Mouse (Mus musculus) ES-Bruce4 (cell line): ENCODE data around the gene Arhgap10. TPM values are rescaled to one million over a fixed set of nuclear protein-coding genes. Genes with fewer than 3 reads are reported as not detected.

ENCODE experiments used
- H3K27ac ChIP-seq: 2 replicates; pipeline ENCODE4 v1.5.1; 2012; ENCODE audit warnings: low read length, inconsistent platforms; ENCODE audit not compliant: insufficient read depth
- H3K27me3 ChIP-seq: 2 replicates; pipeline ENCODE4 v1.6.1; 2012; ENCODE audit warnings: mild to moderate bottlenecking, low read length, inconsistent platforms; ENCODE audit not compliant: control insufficient read depth, poor library complexity, insufficient read depth, severe bottlenecking
- H3K36me3 ChIP-seq: 2 replicates; pipeline ENCODE4 v1.6.1; 2012; ENCODE audit warnings: inconsistent platforms, mild to moderate bottlenecking, low read length, moderate library complexity; ENCODE audit not compliant: control insufficient read depth, poor library complexity, insufficient read depth, severe bottlenecking
- H3K4me1 ChIP-seq: one replicate; pipeline ENCODE4 v1.8.1; 2011; ENCODE audit warnings: low read length; ENCODE audit not compliant: control insufficient read depth, insufficient read depth
- H3K4me3 ChIP-seq: 2 replicates; pipeline ENCODE4 v1.5.1; 2011; ENCODE audit warnings: low read depth, mild to moderate bottlenecking, low read length
- H3K9ac ChIP-seq: 2 replicates; pipeline ENCODE4 v1.6.1; 2012; ENCODE audit warnings: low read depth, mild to moderate bottlenecking, inconsistent platforms; ENCODE audit not compliant: poor library complexity, severe bottlenecking
- H3K9me3 ChIP-seq: replicated peaks from 2 replicates; pipeline ENCODE4 v1.6.1; 2012; ENCODE audit warnings: mild to moderate bottlenecking, low read length, inconsistent platforms; ENCODE audit not compliant: control insufficient read depth, poor library complexity, insufficient read depth, severe bottlenecking
- CTCF ChIP-seq: IDR thresholded peaks from one replicate; pipeline ENCODE4 v1.8.1; 2011; ENCODE audit warnings: low read depth, low read length
- EP300 ChIP-seq: IDR thresholded peaks from 2 replicates; pipeline ENCODE4 v1.6.1; 2011; ENCODE audit warnings: low read depth, low read length; ENCODE audit not compliant: insufficient read depth
- POLR2A ChIP-seq: IDR thresholded peaks from one replicate; pipeline ENCODE4 v1.8.1; 2011; ENCODE audit warnings: low read length; ENCODE audit not compliant: insufficient read depth
- polyA plus RNA-seq: library from polyadenylated mRNA; stranded (reverse); fragments of >200 nt; gene quantifications from 2 replicates; pipeline ENCODE4 v1.2.4, GENCODE M21; 2011; ENCODE audit warnings: low read depth; ENCODE audit not compliant: missing spikeins, insufficient read depth, insufficient read length

The Arhgap10 gene
- polyA plus RNA-seq, 1 experiment: 26.0 TPM

DNA sequence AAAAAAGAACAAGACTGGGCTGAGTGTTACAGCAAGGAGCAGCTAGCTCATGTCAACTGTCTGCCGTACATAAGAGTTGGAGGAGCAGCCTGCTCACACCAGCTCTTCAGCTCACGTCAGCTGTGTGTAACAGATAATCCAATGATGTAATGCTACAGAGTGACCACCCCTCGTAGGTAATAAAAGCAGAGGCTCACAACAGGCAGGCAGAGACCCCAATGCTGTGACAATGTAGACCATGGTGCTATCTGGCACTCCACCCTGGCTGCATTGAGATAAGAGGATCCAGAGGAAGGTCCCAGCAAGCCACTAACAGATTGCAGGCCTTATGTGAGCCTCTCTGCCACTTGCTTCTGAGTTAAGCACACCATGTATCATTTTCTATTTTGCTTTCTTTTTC is 26.7 kb upstream of the Arhgap10 start:
- Histone ChIP-seq H3K9me3 (no peaks in the 10 kb centered on the region), H3K4me3 (no peak overlapping the region), H3K27ac (no peak overlapping the region), H3K27me3 (no peaks in the 10 kb centered on the region), H3K9ac (no peak overlapping the region), H3K36me3 (no peaks in the 10 kb centered on the region), H3K4me1 (no peaks in the 10 kb centered on the region)
- TF ChIP-seq CTCF: no peak
- no peak for TF ChIP-seq POLR2A
- no peak for TF ChIP-seq EP300

DNA sequence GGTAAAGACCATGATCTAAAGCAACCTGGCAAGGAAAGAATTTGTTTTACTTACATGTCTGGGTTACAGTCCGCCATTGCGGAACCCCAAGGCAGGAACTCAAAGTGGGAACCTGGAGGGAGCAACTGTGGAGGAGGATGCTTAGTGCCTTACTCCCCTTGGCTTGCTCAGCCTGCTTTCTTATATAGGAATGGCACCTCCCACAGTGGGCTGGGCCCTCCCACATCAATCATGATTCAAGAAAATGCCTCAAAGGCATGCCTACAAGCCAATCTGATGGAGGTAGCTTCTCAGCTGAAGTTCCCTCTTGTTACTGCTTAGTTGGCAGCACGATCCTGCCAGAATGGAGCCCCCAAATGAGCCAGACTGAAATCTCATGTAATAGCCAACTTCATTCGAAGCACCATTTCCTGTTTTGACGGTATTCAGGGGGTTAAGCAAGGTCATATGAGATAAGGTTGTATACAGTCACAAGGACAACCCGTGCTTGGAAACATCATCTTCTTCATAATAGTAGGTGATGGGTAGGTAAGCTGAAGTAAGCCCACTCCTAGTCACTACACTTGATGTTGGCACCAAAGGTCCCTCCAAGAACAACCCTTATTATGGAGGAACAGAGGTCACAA is 25.5 kb upstream of the Arhgap10 start:
- no peaks in the 10 kb centered on the region for H3K27me3 ChIP-seq
- TF ChIP-seq EP300 (no peak), POLR2A (no peak), CTCF (no peak)

DNA sequence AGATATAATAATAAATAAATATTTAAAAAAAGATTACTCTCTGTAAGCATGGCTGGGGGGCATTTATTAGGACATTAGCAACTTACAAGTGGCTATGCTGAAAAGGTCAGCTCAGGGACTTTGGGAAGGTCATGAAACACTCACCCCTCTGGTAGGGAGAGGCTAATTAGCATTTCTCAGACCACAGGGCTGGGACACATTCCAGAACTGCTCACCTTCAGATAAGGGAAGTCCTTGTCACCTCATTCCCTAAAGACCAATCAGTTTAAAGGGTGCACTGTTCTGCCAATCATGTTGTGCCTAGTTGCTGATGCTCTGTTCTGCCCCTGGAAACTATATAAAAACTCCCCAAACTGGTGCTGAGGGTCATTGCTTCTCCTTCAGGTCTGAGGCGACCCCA is 20.5 kb upstream of the Arhgap10 start:
- H3K36me3 ChIP-seq: no peaks in the 10 kb centered on the region
- H3K4me3 ChIP-seq: no peak overlapping the region
- H3K27ac ChIP-seq: peak overlapping the region; percentile 53; the same call in 1 of the 2 replicates
- peaks cover 3% of the 10 kb centered on the region for H3K4me1 ChIP-seq
- no peaks in the 10 kb centered on the region; the same call in none of the 2 replicates for H3K9me3 ChIP-seq
- H3K9ac ChIP-seq: no peak overlapping the region
- TF ChIP-seq POLR2A (no peak), EP300 (no peak), CTCF (no peak)
- H3K27me3 ChIP-seq: no peaks in the 10 kb centered on the region

More for the DNA sequence above, 25.5 kb upstream of the Arhgap10 start:
- no peaks in the 10 kb centered on the region for H3K4me1 ChIP-seq
- no peaks in the 10 kb centered on the region; the same call in none of the 2 replicates for H3K9me3 ChIP-seq
- no peak overlapping the region for H3K9ac ChIP-seq
- no peak overlapping the region for H3K27ac ChIP-seq
- no peaks in the 10 kb centered on the region for H3K36me3 ChIP-seq
- no peak overlapping the region for H3K4me3 ChIP-seq

DNA sequence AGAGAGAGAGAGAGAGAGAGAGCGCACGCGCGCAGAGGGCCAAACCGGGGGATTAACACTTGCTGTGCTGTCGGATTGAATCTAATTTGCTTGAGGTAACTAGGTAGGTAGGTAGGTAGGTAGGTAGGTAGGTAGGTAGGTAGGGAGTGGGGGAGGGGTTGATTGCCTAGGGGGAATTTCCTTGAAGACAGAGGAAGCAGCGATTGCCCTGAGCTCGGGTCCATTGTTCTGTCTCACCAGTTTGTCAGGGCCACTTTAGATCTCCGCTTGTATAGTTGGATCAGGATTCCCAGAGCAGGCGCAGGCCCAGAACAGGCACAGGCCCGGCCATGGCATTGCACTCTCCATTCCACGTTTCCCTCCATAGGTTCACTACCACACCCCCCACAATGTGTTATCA is 19.1 kb upstream of the Arhgap10 start:
- no peak overlapping the region for H3K4me3 ChIP-seq
- H3K9ac ChIP-seq: no peak overlapping the region
- H3K9me3 ChIP-seq: no peaks in the 10 kb centered on the region; the same call in none of the 2 replicates
- no peak overlapping the region for H3K27ac ChIP-seq
- no peaks in the 10 kb centered on the region for H3K27me3 ChIP-seq
- no peak for TF ChIP-seq CTCF
- TF ChIP-seq POLR2A: no peak
- peak; percentile 67; the same call in 1 of the 2 replicates for TF ChIP-seq EP300
- no peaks in the 10 kb centered on the region for H3K36me3 ChIP-seq
- H3K4me1 ChIP-seq: peaks cover 3% of the 10 kb centered on the region

DNA sequence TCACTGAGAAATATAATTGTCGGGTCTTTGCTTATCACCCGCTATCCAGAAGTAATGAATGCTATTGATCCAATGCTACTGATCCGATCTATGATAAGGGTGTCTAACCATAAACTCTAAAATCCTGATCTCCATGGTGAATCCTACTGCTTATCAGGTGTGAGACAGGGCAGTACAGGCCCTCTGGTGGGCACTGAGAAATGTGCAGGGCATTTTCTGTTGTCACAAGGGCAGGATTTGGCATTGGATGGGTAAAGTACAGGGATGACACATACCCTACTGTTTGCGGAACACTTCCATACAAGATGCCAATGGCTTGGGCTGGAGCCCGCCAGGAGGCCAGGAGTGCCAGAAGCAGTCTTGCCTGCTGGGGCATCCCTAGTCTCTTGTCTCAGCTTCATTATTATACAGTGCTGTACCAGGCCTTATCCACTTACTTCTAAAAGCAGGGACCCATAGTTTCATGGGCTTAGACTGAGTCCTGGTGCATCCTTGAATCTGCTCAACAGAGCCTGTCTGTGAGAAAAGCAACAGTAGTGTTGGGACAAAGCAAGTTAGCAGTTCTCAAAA is 17.4 kb upstream of the Arhgap10 start:
- H3K4me3 ChIP-seq: no peak overlapping the region
- TF ChIP-seq EP300 (no peak), CTCF (peak; percentile 14)
- H3K36me3 ChIP-seq: no peaks in the 10 kb centered on the region
- no peaks in the 10 kb centered on the region for H3K27me3 ChIP-seq
- H3K9me3 ChIP-seq: no peaks in the 10 kb centered on the region; the same call in none of the 2 replicates
- H3K9ac ChIP-seq: no peak overlapping the region
- H3K27ac ChIP-seq: no peak overlapping the region
- H3K4me1 ChIP-seq: peaks cover 3% of the 10 kb centered on the region

DNA sequence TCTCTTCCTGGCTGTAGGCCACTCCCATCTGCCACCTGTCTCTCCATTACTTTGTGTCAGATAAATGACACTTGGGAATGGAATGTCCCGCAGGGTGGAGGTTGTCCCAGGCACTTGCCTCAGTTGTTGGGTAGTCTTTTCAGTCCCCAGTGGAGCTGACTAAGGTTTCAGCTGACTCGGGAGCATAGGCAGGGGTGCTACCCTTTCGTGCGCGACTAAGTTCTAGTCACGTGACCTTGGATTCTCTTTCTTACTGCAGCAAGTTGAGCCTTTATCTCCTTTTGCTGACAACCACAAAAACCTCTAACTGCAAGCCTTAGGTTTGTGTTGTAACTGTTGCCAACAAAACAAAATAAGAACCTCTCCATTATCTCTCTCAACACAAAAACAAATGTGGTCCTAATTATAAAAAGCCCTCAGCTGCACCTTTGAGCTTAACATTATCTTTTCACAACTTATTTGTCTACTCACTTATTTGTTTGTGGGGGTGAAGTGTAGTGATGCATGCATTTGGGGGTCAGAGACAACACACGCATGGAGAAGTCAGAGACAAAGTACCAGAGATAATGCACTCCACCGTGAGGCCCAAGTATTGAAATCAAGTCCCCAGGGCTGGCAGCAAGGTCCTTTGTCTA is 16.7 kb upstream of the Arhgap10 start:
- Histone ChIP-seq H3K4me1 (peaks cover 3% of the 10 kb centered on the region), H3K27me3 (no peaks in the 10 kb centered on the region), H3K36me3 (no peaks in the 10 kb centered on the region), H3K9ac (no peak overlapping the region), H3K9me3 (no peaks in the 10 kb centered on the region; the same call in none of the 2 replicates), H3K4me3 (no peak overlapping the region), H3K27ac (no peak overlapping the region)
- no peak for TF ChIP-seq EP300
- TF ChIP-seq POLR2A: no peak
- no peak for TF ChIP-seq CTCF
